Mouse (Mus musculus) hindlimb bud, embryonic 11.5 days (tissue): ENCODE results near the gene Tbc1d22a.

Source experiments
- DNase-seq: peaks from one replicate; pipeline ENCODE4 v3.0.0-alpha.2; 2012; ENCODE audit warnings: low read depth, low spot score; ENCODE audit errors: extremely low spot score

Tbc1d22a gene

DNA sequence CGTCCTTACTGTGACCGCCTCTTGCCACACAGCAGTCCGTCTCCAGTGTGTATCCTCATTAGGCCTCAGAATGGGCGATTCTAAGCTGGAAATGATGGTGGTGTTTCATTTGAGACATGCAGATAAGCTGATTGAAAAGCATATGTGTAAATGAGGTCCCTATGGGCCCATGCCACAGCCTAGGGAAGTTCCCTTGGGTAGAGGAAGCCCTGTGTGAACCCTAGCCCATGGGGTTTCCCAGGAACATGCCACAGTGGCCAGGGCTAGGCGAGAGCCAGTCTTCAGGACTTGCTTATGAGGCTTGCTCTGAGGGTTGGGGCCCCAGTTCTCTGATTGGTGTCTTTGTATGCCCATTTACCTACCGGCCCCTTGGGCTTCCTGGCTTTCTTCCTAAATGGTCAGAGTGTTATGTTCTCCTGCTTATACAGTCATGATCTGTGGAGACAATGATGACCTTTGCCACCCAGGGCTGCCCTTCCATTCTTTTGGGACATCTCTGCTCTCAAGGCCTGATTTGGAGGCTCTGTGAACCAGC lies 161.7 kb downstream of the Tbc1d22a start:
- no peak for DNase-seq

DNA sequence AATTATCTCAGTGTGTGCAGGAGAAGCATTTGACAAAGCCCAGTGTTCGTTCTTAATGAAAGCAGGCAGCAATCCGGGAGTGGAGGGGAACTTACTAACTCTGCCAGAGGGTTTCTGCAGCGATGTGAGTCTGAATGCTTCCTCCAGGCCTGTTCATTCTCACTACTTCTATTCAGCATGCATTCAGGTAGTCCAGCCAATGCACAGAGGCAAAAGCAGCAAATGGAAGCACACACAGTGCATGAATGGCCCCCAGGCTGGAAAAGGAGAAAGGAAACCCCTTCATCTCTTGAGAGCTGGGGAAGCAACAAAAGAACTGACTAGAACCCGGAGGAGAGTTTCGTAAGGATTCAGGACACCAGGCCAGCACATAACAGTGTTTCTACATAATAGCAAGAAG lies 169.0 kb downstream of the Tbc1d22a start:
- DNase-seq: no peak

DNA sequence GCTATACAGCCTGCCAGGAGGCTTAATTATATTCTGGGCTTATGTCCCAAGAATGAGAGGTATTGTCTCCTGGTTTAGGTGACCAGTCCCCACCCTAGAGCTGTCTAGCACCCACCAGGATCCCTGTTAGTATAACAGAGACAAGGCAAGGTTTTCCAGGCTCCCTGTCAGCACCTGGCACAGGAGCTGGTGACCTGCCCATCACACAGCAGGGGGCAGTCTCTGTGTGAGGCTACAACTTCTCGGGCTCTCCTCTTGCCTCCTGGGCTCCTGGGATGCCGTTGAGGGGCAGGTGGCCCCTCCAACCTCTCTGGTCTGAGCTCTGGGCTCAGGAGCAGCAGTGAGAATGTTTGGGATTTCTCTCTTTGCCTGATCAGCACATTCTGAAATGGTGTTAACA lies 171.2 kb downstream of the Tbc1d22a start:
- no peak for DNase-seq

DNA sequence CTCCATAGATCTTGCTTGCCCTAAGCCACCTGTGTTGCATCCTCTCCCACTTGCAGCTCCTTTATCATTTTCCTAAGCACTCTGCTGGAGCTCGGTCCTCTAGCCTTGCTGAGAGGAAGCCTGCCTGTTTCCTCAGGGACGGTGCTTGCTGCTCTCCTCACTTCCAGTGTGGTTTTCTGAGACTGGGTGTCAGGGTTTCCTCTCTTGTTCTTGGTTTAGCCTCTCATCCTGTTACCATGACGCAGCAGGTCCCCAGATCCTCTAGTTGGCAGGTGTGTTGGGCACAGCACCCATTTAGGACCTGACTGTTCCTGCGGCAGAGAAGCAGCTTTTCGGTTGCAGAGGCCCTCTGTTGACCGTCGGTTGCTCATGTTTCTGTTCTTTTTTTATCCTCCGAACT lies 172.1 kb downstream of the Tbc1d22a start:
- no peak for DNase-seq

DNA sequence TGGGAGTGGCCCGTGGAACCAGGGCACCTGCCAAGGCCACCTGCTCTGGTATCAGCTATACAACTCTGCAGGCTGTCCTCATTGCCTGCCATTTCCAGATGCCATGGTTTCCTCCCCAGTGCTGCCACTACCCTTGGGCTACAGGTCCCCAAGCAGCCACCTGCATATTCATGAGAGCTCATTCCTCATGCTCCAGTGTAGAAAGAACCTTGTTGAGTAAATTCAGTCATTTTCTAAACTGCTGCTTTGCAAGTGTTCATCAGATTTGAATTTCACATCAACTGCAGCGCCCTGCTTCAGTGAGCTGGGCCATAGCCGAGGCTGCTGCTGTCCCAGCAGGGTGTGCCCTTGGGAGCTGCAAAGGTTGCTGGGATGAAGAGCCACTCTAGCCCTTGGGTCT lies 174.3 kb downstream of the Tbc1d22a start:
- no peak for DNase-seq

DNA sequence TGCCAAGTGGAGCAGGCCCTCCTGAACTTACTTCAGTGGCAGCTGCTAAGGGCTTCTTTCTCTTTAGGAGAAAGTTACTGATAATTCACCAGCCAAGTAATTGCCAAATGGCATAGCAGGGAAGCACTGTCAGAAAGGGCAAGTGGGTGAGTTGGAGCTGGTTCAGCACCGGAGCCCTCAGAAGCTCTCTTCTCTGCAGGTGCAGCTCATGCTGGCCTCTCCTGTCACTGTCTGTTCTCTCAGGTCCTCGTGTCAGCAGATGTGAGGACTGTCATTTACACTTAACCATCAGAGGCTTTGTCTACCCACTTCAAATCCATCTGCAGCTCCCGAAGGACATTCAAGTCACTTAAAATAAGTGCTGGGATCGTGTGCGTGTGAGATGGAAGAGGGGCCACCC lies 190.6 kb downstream of the Tbc1d22a start:
- DNase-seq: no peak

DNA sequence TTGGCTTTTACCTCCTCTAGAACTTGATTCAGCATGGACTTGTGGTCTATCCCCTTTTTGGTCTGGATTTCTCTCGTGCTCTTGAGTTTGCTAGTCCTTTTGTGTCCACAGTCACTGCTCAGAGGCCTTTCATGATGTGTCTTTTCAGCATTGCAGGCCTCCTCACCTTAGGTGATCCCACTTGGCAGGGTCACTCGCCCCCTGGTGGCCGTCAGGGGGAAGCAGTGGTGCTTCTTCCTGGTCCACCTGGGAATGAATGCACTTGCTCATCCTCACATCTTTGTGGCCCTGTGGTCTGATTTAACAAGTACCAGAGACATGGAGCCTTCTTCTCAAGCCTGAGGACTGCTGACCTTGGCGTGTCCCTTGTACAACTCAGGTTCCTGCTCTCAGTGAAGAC lies 191.3 kb downstream of the Tbc1d22a start:
- DNase-seq: no peak

DNA sequence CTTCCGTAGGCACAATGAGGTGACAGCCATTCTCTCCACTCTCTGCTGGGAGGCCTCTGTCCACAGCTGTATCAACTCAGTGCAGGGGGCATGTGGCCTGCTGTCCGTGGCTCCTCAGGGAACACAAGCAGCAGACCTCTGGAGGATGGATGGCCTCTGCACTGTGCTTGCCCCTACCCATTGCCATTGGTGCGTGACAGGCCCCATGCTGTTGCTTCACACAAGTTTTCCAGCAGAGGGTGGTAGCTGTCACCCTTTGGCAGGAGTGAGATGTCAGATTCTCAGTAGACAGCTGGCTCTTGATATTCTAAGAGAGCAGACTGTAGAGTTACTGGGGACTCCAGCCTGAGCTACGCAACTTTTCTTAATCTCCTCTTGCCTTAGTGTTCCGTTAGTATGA lies 195.1 kb downstream of the Tbc1d22a start:
- no peak for DNase-seq

DNA sequence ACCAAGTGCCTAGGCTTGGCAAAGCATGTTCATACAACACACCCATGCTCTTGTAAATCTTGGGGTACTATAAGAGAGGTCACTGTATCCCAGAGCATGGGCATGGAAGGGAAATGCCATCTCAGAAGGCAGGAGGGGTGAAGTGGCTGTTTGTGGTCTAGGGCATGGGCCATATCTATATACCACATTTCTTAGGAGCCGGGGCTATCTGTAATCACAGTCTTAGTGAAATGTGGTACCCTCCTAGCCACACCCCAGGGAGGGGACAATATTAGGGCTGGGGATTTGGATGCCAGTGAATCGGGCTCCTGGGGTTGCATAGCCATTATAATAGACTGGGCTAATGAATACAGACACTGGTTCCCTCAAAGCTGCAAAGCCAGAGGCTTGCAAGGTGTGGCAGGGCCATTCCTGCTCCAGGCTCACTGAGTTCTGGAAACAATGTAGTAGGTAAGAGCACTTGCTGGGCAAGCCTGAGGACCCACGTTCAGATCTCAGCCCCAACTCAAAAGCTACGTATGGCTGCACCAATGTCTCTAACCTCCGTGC lies 197.3 kb downstream of the Tbc1d22a start:
- DNase-seq: no peak

DNA sequence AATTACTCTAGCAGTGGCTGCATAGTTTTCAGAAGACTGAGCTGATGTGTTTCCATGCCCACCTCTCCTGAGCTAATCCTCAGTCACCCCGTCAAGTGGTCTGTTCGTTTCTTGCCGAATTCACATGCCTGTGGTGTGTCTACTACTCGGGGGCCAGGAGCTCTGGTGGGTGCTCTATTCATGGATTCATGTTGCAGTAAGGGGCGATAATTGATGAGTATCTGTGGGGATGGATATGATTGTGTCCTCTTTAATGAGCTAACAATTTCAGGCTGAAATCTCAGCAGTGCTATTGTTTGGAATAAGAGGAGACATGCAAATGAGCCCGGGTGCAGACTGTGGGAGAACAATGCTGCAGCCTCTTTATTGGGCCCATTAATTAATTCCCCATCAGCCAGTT lies 201.7 kb downstream of the Tbc1d22a start:
- no peak for DNase-seq

DNA sequence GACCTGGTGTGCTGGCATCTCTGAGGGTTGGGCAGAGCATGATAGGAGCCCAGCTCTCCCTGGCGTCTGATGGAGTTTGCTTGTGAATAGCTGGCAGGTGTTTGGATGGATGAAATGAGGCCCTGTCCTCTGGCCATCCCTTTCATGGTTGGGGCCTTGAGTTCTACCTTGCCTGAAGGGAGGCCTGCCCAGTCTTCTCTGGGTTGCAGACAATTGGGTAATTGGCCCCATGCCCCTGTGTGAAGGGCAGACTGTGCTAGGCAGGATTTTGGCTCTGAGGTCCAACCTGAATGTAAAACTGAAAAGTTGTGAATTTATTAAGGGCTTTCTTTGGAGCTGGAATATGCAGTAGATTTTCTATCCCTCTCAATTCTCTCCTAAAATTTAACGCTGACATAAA lies 204.2 kb downstream of the Tbc1d22a start:
- DNase-seq: no peak

DNA sequence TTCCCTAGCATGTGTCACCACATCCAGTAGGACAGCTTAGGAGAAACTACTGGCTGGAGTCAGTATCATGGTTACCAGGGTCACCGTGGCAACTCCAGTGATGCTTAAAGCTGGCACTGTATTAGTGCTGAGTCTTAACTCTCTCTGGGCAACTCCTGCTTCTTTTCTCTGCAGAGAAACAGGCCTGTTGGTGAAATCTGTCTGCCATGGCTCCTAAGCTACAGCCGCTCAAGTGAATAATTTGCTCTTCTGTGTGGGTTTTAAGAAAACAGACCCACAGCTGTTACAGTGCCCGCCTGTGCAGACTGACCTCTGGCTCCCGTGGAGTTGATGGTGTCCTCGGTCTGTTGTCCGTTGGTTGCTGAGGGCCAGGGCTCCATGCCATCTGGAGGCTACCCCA lies 205.4 kb downstream of the Tbc1d22a start:
- no peak for DNase-seq

DNA sequence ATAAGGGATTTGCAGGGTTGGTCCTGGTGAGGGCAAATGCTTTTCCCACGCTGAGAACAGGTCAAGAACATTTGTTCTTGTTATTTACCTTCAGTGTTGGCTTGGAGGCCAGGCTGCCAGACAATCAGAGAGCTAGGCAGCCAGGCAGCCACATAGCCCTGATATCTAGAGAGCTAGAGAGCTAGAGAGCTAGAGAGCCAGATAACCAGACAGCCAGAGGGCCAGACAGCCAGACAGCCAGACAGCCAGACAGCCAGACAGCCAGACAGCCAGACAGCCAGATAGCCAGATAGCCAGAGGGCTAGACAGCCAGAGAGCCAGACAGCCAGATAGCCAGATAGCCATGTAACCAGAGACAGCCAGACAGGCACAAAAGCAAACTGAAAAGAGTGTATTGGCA lies 208.6 kb downstream of the Tbc1d22a start:
- DNase-seq: no peak

DNA sequence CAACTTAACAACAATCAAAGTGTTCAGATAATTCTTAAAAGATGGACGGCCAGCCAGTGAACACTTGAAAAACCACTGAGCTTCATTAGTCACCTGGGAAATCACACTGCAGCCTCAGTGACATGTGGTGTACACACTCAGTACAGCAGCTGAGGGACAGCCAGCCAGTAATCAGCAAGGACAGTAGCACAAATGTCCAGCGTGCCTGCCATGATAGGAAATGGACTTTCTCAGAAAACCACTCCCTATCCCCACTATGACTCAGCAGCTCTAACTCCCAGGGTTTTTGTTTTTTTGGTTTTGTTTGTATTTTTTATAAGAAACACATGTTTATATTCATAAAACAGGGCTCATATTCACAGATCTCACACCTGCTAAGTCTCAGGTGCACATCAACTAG lies 209.6 kb downstream of the Tbc1d22a start:
- DNase-seq: no peak

DNA sequence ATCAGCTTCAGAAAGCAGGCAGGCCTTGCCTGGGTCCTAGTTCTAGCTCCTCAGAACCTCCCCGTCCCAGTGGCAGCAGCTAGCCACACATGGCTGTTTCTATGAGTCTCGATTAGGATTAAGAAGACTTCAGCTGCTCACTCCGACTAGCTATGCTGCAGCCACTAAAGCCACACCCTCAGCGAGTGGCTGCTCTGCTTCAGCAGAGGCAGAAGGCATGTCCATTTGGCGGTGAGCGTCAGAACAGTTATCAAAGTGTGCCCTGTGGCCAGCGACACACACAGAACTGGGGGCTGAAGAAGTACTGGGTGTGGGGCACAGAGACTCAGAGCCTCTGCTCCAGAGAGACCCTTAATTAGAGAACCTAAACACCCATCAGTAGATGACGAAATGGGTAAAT lies 210.7 kb downstream of the Tbc1d22a start:
- DNase-seq: no peak

DNA sequence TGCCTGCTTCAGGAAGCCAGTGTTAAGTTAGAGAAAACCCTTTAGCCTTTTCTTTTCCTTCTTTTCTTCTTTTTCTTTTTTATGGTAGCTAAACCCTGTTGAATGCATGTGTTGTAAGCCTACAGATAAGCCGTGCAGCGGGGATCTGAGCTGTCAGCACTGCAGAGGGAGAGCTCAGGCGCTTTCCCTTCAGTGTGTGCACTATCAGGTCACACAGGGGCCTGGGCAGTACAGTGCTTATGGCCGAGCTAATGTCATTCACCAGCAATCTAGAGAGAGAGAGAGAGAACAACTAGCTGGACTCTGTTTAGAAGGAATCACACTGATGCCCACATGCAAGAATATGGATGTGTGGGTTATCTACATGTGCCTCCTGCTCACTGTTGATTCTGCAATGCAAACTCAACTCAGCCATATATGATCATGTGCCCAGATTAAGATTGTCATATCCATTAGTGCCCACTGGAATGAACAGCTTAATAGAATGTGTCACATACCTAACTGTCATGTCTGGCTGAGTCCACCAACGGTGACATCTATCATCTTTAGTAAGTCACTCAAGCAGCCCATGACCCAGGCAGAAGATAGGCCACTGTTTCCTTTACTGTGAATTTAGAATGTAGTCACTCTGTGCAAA lies 212.2 kb downstream of the Tbc1d22a start:
- no peak for DNase-seq

DNA sequence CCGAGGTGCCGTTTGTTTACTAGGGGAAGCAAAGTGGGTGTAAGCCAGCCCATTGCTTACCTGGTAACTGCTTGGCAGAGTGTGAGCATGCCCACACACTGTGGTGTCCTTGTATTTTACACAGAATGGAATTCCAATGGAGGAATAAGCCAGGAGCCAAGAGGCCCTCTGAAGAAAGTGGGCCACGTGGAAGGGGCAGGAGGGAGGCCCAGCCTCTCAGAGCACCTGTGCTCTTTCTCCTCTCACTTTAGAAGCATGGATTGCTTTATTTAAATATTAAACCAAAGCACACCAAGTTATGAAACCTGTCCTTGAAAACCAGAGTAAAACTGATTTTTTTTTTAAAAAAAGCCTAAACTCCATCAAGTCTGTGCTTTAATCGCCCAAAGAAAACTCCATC lies 213.2 kb downstream of the Tbc1d22a start:
- no peak for DNase-seq

DNA sequence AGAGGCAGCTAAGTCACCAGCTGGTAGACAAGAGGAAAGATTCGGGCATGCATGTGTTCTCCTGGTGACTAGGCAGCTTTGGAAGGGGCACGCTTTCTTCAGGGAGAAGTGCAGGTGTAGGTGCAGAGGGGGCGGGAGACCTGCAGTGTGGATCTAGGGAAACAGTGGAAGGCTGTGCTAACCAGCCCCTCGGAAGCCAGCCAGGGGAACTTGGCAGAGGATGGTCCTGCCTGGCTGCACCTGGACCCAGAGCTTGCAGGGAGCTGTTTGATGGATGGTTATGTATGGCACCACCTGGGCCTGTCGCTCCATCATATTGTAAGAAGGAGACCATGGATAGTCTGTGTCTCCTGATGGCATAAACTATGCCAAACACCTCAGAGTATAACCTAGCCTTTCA lies 214.2 kb downstream of the Tbc1d22a start:
- no peak for DNase-seq

DNA sequence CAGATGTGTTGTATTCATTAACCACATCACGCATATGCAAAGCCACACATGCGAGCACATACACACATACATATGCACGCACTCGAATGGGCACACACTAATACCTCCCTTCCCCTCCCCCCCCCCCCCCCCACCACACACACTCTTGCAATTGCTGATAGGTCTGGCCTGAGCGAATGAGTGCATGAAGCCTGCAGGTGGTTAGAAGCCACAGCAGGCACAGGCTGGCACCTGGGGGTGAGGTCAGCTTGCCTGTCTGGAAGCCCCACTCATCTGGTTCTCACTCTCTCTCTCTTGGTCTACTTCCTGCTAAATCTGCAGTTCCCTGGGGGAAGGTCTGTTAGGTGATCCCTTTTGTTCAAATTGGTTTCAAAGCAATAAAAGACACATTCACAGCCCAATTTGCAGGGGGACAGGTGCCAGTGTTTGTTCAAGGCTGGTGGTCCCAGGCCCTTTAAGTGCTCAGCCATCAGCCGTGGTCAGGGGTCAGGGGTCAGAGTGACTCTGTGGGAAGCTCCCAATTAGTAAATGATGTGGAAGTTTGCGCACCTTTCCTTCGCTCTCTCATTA lies 215.6 kb downstream of the Tbc1d22a start:
- DNase-seq: no peak

DNA sequence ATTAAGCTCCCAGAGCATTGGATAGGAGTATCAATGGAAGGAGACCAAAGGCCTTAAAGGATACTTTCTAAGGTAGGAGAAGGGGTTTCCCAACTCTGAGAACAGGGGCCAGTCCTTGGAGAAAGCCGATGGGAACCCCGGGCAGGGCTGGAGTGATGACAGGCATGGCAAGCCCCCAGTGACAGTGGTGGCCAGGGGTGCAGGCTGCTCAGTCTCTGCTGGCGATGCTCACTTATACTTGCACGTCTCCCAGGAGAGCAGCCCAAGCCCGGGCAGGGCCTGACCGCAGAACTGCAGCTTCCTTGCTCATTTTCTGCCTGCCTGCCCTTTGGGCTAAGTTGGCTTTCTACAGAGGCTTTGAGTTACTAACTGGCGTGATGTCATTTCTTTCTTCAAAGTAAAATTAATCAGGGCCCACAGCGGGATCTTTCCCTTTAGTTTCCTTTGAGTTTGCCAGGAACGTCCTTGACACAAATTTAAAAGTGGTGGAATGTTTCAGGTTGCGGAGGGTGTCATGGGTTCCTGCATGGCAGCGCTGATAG lies 217.4 kb downstream of the Tbc1d22a start:
- DNase-seq: no peak

DNA sequence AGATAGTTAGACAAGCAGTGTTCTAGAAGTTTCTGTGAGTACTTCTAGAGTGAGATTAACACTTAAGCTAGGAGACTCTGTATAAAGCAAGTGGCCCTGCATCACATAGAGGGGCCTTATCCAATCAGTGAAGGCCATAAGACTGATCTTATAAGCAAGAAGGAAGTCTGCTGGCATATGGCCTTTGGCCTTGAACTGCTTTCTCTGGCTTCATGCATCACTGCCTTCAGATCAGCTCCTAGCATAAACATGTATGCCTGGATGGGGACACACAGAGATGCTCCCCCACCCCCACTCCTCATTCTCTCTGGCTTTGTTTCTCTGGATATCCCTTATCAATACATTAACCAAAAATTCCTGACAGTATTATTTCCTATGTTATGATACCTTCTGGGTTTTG lies 218.5 kb downstream of the Tbc1d22a start:
- no peak for DNase-seq

DNA sequence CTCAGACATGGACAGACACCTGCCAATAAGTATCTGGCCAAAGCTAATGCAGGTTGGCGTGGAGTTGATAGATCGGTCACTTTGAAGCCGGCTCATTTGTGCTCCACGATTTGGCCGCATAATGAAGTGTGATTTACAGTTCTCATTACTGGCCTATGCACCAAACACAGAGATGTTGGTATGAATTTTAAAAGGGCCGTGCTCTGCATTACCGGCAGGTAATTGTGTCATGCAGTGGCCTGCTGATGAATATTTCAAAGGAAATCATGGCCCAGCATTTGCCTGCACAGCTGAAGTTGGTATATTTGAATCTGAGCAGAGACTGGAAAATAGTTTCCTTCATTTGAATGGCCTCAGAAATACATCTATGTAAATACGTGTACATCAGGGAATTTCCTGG lies 219.1 kb downstream of the Tbc1d22a start:
- DNase-seq: no peak
